Mouse (Mus musculus) embryonic fibroblast, embryonic 13.5 days (primary cell): ENCODE results near the gene Iqca. TPM values are rescaled to one million over a fixed set of nuclear protein-coding genes. Genes with fewer than 3 reads are reported as not detected.

Experiments
- H3K27ac ChIP-seq: 2 replicates; pipeline ENCODE4 v1.5.1; 2012; ENCODE audit warnings: low read length, control low read depth, inconsistent platforms; ENCODE audit not compliant: insufficient read depth
- H3K4me1 ChIP-seq: 2 replicates; pipeline ENCODE4 v1.6.1; 2011; ENCODE audit warnings: low read length; ENCODE audit not compliant: control insufficient read depth, insufficient read depth
- H3K4me3 ChIP-seq: 2 replicates; pipeline ENCODE4 v1.5.1; 2011; ENCODE audit warnings: mild to moderate bottlenecking, control low read depth, low read length; ENCODE audit not compliant: insufficient read depth
- CTCF ChIP-seq: IDR thresholded peaks from 2 replicates; pipeline ENCODE4 v1.5.1; 2011; ENCODE audit warnings: mild to moderate bottlenecking, control low read depth, low read length, moderate library complexity, borderline replicate concordance; ENCODE audit not compliant: insufficient read depth
- POLR2A ChIP-seq: IDR thresholded peaks from 2 replicates; pipeline ENCODE4 v1.6.1; 2011; ENCODE audit warnings: low read depth, mild to moderate bottlenecking, control low read depth, low read length, moderate library complexity
- polyA plus RNA-seq: library from polyadenylated mRNA; stranded (reverse); fragments of >200 nt; gene quantifications from 2 replicates; pipeline ENCODE4 v1.2.4, GENCODE M21; 2011; ENCODE audit warnings: low read depth; ENCODE audit not compliant: missing spikeins, insufficient read length

Iqca gene
- polyA plus RNA-seq, 1 experiment: not detected

GRCm38 (mm10) chr1:90112669-90113068 lies 40.5 kb downstream of the Iqca start:
- Histone ChIP-seq H3K27ac (no peak overlapping the region), H3K4me3 (no peak overlapping the region), H3K4me1 (peaks cover 2% of the 10 kb centered on the region; the same call in 1 of the 2 replicates)
- TF ChIP-seq CTCF (no peak), POLR2A (no peak)

- Histone ChIP-seq H3K4me1 (peaks cover 2% of the 10 kb centered on the region; the same call in 1 of the 2 replicates), H3K27ac (no peak overlapping the region), H3K4me3 (no peak overlapping the region)
- TF ChIP-seq CTCF (no peak), POLR2A (no peak)
Measured at GRCm38 (mm10) chr1:90111198-90111839, 41.9 kb downstream of the Iqca start.

- TF ChIP-seq POLR2A (no peak), CTCF (no peak)
- Histone ChIP-seq H3K4me3 (no peak overlapping the region), H3K4me1 (peaks cover 11% of the 10 kb centered on the region), H3K27ac (no peak overlapping the region)
Measured at GRCm38 (mm10) chr1:90103896-90104487, 49.2 kb downstream of the Iqca start.

- TF ChIP-seq CTCF: no peak
- TF ChIP-seq POLR2A: no peak
- H3K27ac ChIP-seq: peak overlapping the region; percentile 80
- no peak overlapping the region for H3K4me3 ChIP-seq
- peaks cover 11% of the 10 kb centered on the region for H3K4me1 ChIP-seq
Measured at GRCm38 (mm10) chr1:90100360-90101232, 52.6 kb downstream of the Iqca start.

- Histone ChIP-seq H3K27ac (no peak overlapping the region), H3K4me1 (no peaks in the 10 kb centered on the region), H3K4me3 (no peak overlapping the region)
- no peak for TF ChIP-seq POLR2A
- TF ChIP-seq CTCF: no peak
Measured at GRCm38 (mm10) chr1:90092816-90093493, 60.2 kb downstream of the Iqca start.

GRCm38 (mm10) chr1:90088192-90088990 lies 64.8 kb downstream of the Iqca start:
- no peak for TF ChIP-seq POLR2A
- no peak for TF ChIP-seq CTCF
- H3K4me1 ChIP-seq: no peaks in the 10 kb centered on the region
- H3K4me3 ChIP-seq: no peak overlapping the region
- H3K27ac ChIP-seq: no peak overlapping the region

- Histone ChIP-seq H3K27ac (no peak overlapping the region), H3K4me3 (no peak overlapping the region), H3K4me1 (no peaks in the 10 kb centered on the region)
- TF ChIP-seq CTCF (no peak), POLR2A (no peak)
Measured at GRCm38 (mm10) chr1:90086461-90086860, 66.7 kb downstream of the Iqca start.

GRCm38 (mm10) chr1:90085526-90086157 lies 67.6 kb downstream of the Iqca start:
- no peak overlapping the region for H3K4me3 ChIP-seq
- TF ChIP-seq CTCF: no peak
- TF ChIP-seq POLR2A: no peak
- H3K27ac ChIP-seq: no peak overlapping the region
- H3K4me1 ChIP-seq: no peaks in the 10 kb centered on the region
